Mouse (Mus musculus): ENCODE measurements around the gene Cdc42ep3. TPM values are rescaled to one million over a fixed set of nuclear protein-coding genes. Genes with fewer than 3 reads are reported as not detected.

The Cdc42ep3 gene
- total and polyA plus RNA-seq, 3 experiments, result 3.9 to 30.8 (median 7.6) TPM

GRCm38 (mm10) chr17:79347920-79348589 is 6.8 kb downstream of the Cdc42ep3 start:
- Histone ChIP-seq H3K4me1 (ENCODE audit: control insufficient read depth in 1 of 2, insufficient read depth in 2 of 2) (peaks cover 7 to 59% of the 10 kb centered on the region in 2 experiments; a peak in 3 of 4 replicates), H3K36me3 (replicated peaks in 1 of 2; ENCODE audit: control insufficient read depth in 1 of 2, insufficient read depth in 1 of 2, low read length in 1 of 2) (peaks cover 0 to 44% of the 10 kb centered on the region in 2 experiments), H3K9ac (ENCODE audit: insufficient read depth, low read depth) (no peak overlapping the region), H3K4me2 (ENCODE audit: insufficient read depth, low read depth, poor library complexity, severe bottlenecking) (no peak overlapping the region), H3K4me3 (replicated peaks in 1 of 3; ENCODE audit: low read depth in 2 of 3, low read length in 2 of 3, poor library complexity in 1 of 3) (no peak overlapping the region), H3K27ac (ENCODE audit: insufficient read depth, low read depth) (no peak overlapping the region), H3K79me2 (replicated peaks; ENCODE audit: control insufficient read depth, extremely low read depth, insufficient read depth, poor library complexity, severe bottlenecking) (no peaks in the 10 kb centered on the region), H3K27me3 (replicated peaks) (no peaks in the 10 kb centered on the region), H3K9me3 (replicated peaks; ENCODE audit: low read length) (no peaks in the 10 kb centered on the region)
- in situ Hi-C loops (cut with MboI; ENCODE audit: low pct_ligation_motif_present, low pct_unique_long_range_greater_than_20kb, low sequenced_read_pairs), result no loop called here
- dilution Hi-C loops (cut with MboI; ENCODE audit: extremely low pct_ligation_motif_present, extremely low pct_unique_long_range_greater_than_20kb, low sequenced_read_pairs), result no loop called here
- no peak for DNase-seq (ENCODE audit: extremely low read depth)
- TF ChIP-seq E2F4 (IDR thresholded peaks at IDR 0.05; ENCODE audit: insufficient replicate concordance, low read depth, low read length) (no peak), MAZ (IDR thresholded peaks at IDR 0.05; ENCODE audit: low read depth, low read length) (no peak), JUN (IDR thresholded peaks at IDR 0.05; ENCODE audit: insufficient read depth, low read depth, low read length) (no peak), BHLHE40 (IDR thresholded peaks at IDR 0.05; ENCODE audit: low read depth, low read length) (no peak), EP300 (IDR thresholded peaks at IDR 0.05; ENCODE audit: low read length) (no peak), TBP (conservative IDR thresholded peaks at IDR 0.05; ENCODE audit: low read depth, low read length) (no peak), NELFE (IDR thresholded peaks at IDR 0.05; ENCODE audit: low read depth, low read length) (no peak), MAFK (IDR thresholded peaks at IDR 0.05; ENCODE audit: insufficient replicate concordance, low read length) (no peak)

- Histone ChIP-seq H3K9ac (ENCODE audit: insufficient read depth, low read depth) (no peak overlapping the region), H3K4me1 (ENCODE audit: control insufficient read depth in 1 of 2, insufficient read depth in 2 of 2) (peaks cover 7 to 63% of the 10 kb centered on the region in 2 experiments; a peak in 3 of 4 replicates), H3K36me3 (replicated peaks in 1 of 2; ENCODE audit: control insufficient read depth in 1 of 2, insufficient read depth in 1 of 2, low read length in 1 of 2) (peaks cover 0 to 44% of the 10 kb centered on the region in 2 experiments), H3K27me3 (replicated peaks) (no peaks in the 10 kb centered on the region), H3K4me2 (ENCODE audit: insufficient read depth, low read depth, poor library complexity, severe bottlenecking) (no peak overlapping the region), H3K79me2 (replicated peaks; ENCODE audit: control insufficient read depth, extremely low read depth, insufficient read depth, poor library complexity, severe bottlenecking) (no peaks in the 10 kb centered on the region), H3K27ac (ENCODE audit: insufficient read depth, low read depth) (no peak overlapping the region), H3K9me3 (replicated peaks; ENCODE audit: low read length) (no peaks in the 10 kb centered on the region), H3K4me3 (replicated peaks in 1 of 3; ENCODE audit: low read depth in 2 of 3, low read length in 2 of 3, poor library complexity in 1 of 3) (no peak overlapping the region)
- in situ Hi-C loops (cut with MboI; ENCODE audit: low pct_ligation_motif_present, low pct_unique_long_range_greater_than_20kb, low sequenced_read_pairs), result no loop called here
- dilution Hi-C loops (cut with MboI; ENCODE audit: extremely low pct_ligation_motif_present, extremely low pct_unique_long_range_greater_than_20kb, low sequenced_read_pairs), result no loop called here
- no peak for DNase-seq (ENCODE audit: extremely low read depth)
- TF ChIP-seq TBP (conservative IDR thresholded peaks at IDR 0.05; ENCODE audit: low read depth, low read length), result no peak
- TF ChIP-seq EP300 (IDR thresholded peaks at IDR 0.05; ENCODE audit: low read length), result no peak
- TF ChIP-seq MAZ (IDR thresholded peaks at IDR 0.05; ENCODE audit: low read depth, low read length), result no peak
- TF ChIP-seq CHD1 (IDR thresholded peaks at IDR 0.05; ENCODE audit: low read depth, low read length), result no peak
- no peak for TF ChIP-seq MEF2A (IDR thresholded peaks at IDR 0.05; ENCODE audit: borderline replicate concordance, low read depth, low read length)
- no peak for TF ChIP-seq UBTF (IDR thresholded peaks at IDR 0.05; ENCODE audit: low read depth, low read length)
- no peak for TF ChIP-seq MYC (IDR thresholded peaks at IDR 0.05; ENCODE audit: low read depth, low read length)
- no peak for TF ChIP-seq POLR2A (IDR thresholded peaks at IDR 0.05; ENCODE audit: low read depth, low read length)
- no peak for TF ChIP-seq IRF4 (IDR thresholded peaks at IDR 0.05; ENCODE audit: low read depth, low read length)
Measured at GRCm38 (mm10) chr17:79347291-79347690, 7.6 kb downstream of the Cdc42ep3 start.
